Mouse (Mus musculus): ENCODE data around the gene Lgals2.

DNA sequence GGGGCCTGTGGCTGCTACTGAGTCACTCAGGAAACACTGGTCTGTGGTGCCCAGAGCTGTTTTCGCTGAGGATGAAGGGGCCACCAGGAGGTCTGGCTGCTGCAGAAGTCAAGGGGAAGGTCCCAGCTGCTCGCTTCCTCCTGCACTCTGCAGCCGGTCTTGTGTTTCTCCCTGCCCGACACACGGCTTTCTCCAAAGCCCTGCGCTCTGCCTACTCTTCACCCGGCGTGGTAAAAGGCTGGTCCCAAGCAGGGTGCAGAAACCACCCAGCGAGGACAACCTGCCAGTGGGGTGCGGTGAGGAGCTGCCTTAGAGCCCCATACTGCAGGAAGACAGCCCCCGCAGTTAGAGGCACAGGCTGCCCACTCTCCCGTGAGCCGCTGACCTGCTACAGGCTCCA lies 39.4 kb upstream of the Lgals2 start:
- TF ChIP-seq USF1 (IDR thresholded peaks at IDR 0.05; ENCODE audit: low read depth) (no peak), MAX (IDR thresholded peaks at IDR 0.05) (no peak), CTCF (IDR thresholded peaks at IDR 0.05; ENCODE audit: control insufficient read depth, insufficient read depth, insufficient read length) (no peak), CEBPB (IDR thresholded peaks at IDR 0.05; ENCODE audit: low read depth) (no peak)
